Mouse (Mus musculus): ENCODE measurements at regions not wholly inside any gene's neighbourhood (a gene's known extent, or its start where the extent isn't known, plus 50 kb on each side); places are given as distances from the start of the nearest gene placed in this dataset.

DNA sequence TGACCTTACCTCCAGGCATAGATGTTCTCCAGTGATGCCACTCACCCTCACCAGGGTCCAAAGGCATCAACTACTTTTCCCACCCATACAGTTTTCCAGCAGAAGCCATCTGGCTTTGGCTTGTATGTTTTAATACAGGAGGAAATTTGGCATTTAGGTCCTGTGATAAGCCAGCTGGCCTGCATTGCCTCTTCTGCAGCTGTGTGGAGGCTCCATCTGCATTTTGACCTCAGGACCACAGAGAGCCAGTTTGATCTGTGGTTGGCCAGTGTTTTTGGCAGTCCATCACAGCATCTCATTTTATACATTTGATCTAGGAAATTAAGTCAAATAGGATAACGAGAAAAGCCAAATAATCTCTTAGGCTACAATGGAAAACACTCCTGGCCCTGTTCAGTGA is 315.1 kb upstream of the Sphkap start:
- Histone ChIP-seq H3K27ac (replicated peaks; ENCODE audit: low read depth, low read length) (no peak overlapping the region), H3K4me1 (ENCODE audit: control insufficient read depth, insufficient read depth, insufficient read length, low read length) (no peaks in the 10 kb centered on the region), H3K4me3 (ENCODE audit: insufficient read depth, low read depth, low read length) (no peak overlapping the region)

GRCm38 (mm10) chr1:83720166-83720565 is 312.2 kb upstream of the Sphkap start:
- Histone ChIP-seq H3K4me3 (ENCODE audit: insufficient read depth, low read depth, low read length) (no peak overlapping the region), H3K27ac (replicated peaks; ENCODE audit: low read depth, low read length) (no peak overlapping the region), H3K4me1 (ENCODE audit: control insufficient read depth, insufficient read depth, insufficient read length, low read length) (no peaks in the 10 kb centered on the region)

DNA sequence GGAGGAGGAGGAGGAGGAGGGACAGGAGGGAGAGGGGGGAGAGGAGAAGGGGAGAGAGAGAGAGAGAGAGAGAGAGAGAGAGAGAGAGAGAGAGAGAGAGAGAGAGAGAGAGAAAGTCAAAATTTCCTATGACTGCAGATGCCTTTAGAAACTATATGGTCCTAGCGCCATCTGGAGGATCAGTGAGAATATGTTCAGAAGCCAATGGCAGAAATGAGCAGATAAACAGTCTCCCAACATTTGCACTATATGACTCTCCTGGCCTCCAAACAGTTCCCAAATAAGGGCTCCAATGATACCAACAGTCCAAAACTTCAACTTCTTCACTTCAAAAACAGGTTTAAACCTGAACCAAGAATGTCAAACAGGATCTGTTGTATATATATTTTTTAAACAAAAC is 309.1 kb upstream of the Sphkap start:
- Histone ChIP-seq H3K4me3 (ENCODE audit: insufficient read depth, low read depth, low read length) (no peak overlapping the region), H3K27ac (replicated peaks; ENCODE audit: low read depth, low read length) (no peak overlapping the region), H3K4me1 (ENCODE audit: control insufficient read depth, insufficient read depth, insufficient read length, low read length) (no peaks in the 10 kb centered on the region)

- Histone ChIP-seq H3K4me1 (ENCODE audit: control insufficient read depth, insufficient read depth, insufficient read length, low read length) (no peaks in the 10 kb centered on the region), H3K27ac (replicated peaks; ENCODE audit: low read depth, low read length) (no peak overlapping the region), H3K4me3 (ENCODE audit: insufficient read depth, low read depth, low read length) (no peak overlapping the region)
These were observed 293.9 kb upstream of the Sphkap start for GRCm38 (mm10) chr1:83701696-83702404.

- no peak overlapping the region for H3K27ac ChIP-seq (replicated peaks; ENCODE audit: low read depth, low read length)
These were observed 289.4 kb upstream of the Sphkap start for GRCm38 (mm10) chr1:83697422-83697821.

GRCm38 (mm10) chr1:83685221-83685620 is 277.2 kb upstream of the Sphkap start:
- H3K4me3 ChIP-seq (ENCODE audit: insufficient read depth, low read depth, low read length) = no peak overlapping the region
- H3K4me1 ChIP-seq (ENCODE audit: control insufficient read depth, insufficient read depth, insufficient read length, low read length) = no peaks in the 10 kb centered on the region
- no peak overlapping the region for H3K27ac ChIP-seq (replicated peaks; ENCODE audit: low read depth, low read length)

More at GRCm38 (mm10) chr1:83697422-83697821, 289.4 kb upstream of the Sphkap start:
- Histone ChIP-seq H3K4me1 (ENCODE audit: control insufficient read depth, insufficient read depth, insufficient read length, low read length) (no peaks in the 10 kb centered on the region), H3K4me3 (ENCODE audit: insufficient read depth, low read depth, low read length) (no peak overlapping the region)

DNA sequence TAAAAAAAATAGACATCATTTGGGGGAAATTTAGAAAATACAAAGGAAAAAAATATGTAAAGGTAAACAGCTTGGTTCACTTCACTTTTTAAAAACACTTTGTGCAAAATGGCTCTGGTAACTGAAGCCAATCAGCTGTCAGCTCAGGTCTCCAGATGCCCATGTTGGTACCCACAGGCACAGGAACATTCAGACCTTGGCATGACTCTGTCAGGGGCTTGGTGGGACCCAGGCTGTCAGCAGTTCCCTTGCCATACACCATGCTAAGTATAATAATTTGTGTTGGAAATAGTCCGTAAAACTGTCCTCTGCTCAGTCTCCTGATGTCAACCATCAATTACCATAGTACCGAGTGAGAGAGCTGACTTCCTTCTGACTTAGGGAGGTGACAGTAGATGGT is 257.3 kb upstream of the Sphkap start:
- Histone ChIP-seq H3K4me3 (ENCODE audit: insufficient read depth, low read depth, low read length) (no peak overlapping the region), H3K27ac (replicated peaks; ENCODE audit: low read depth, low read length) (no peak overlapping the region), H3K4me1 (ENCODE audit: control insufficient read depth, insufficient read depth, insufficient read length, low read length) (no peaks in the 10 kb centered on the region)

DNA sequence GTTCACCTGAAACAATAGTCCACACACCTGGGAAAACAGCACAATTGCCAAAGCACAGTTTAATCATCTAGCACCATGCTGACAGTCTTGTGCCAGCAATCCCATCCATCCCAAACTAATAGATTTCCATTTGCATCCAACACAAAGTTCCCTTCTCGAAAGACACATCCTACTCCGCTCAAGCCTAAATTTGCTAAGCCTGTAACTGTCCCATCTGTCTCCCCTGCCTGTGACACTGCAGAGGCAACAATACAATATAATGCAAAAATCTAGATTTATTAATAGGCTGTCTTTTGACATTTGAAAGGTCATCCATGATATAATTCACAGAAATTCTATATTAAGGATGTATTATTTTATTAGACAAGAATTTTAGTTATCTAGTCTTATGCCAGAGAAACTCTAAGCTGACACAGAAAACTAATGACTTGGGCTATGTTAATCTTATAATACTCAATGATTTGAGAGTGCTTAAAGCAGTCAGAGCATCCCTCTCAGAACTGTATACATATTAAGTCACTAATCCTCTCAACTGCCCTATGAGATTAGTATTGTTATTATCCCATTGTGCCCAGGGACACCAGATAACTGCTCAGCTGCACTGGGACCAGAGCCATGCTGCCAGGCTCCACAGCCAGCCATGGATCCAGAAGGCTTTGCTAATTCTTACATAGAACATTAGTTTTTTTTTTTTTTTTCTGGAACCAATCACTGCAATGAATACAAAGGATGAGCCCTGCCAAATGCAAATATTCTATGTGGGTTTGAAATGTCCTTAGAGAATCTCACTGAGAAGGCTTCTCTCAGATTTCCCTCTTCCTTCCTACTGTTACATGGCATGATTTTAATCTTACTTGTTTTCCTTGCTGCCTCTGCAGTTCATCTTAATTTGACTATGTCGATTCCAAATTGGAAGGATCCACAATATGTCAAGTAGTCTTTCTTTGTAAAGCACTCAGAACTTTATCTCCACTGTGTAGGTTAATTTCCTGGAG is 254.1 kb upstream of the Sphkap start:
- Histone ChIP-seq H3K4me3 (ENCODE audit: insufficient read depth, low read depth, low read length) (no peak overlapping the region), H3K4me1 (ENCODE audit: control insufficient read depth, insufficient read depth, insufficient read length, low read length) (no peaks in the 10 kb centered on the region), H3K27ac (replicated peaks; ENCODE audit: low read depth, low read length) (no peak overlapping the region)

DNA sequence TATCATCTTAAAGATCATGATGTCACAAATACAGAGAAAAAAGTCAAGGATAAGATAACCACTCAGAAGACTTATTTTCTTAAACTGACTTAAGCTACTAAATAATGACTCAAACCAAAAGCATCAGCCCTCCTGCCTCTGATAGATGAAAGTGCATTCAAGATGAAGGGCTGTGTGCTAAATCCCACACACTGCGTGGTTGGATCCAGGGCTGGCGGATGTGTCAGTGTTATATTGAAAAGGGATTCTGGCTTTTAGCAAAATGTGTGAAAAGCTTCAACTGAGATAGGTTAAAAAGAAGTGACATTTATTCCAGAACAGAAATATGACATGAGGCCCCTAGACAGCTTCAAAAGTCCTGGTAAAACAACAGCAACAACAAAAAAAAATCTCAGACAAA is 245.7 kb upstream of the Sphkap start:
- no peak overlapping the region for H3K27ac ChIP-seq (replicated peaks; ENCODE audit: low read depth, low read length)
- no peaks in the 10 kb centered on the region for H3K4me1 ChIP-seq (ENCODE audit: control insufficient read depth, insufficient read depth, insufficient read length, low read length)
- H3K4me3 ChIP-seq (ENCODE audit: insufficient read depth, low read depth, low read length) = no peak overlapping the region

GRCm38 (mm10) chr1:83645606-83646005 is 237.6 kb upstream of the Sphkap start:
- Histone ChIP-seq H3K4me1 (ENCODE audit: control insufficient read depth, insufficient read depth, insufficient read length, low read length) (no peaks in the 10 kb centered on the region), H3K27ac (replicated peaks; ENCODE audit: low read depth, low read length) (no peak overlapping the region), H3K4me3 (ENCODE audit: insufficient read depth, low read depth, low read length) (no peak overlapping the region)

- H3K4me3 ChIP-seq (ENCODE audit: insufficient read depth, low read depth, low read length) = no peak overlapping the region
These were observed 234.7 kb upstream of the Sphkap start for GRCm38 (mm10) chr1:83642656-83643055.

DNA sequence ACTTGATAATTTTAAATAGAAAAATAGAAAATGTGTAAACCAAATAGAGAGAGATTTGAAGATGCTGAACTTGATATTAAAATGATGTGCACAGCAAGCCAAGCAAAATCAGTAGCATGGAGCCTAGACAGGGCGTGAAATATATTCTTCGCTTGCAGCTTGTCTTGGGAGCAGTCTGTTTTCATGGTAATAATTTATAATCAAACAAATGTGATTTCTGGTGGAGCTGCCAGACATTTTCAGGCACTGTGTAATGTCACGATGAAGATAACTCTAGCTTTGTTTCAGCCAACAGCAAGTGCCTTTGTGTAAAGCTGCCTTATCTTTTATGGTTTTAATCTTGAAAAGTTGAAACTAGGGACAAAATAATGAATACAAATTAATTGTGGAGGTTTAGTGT is 228.1 kb upstream of the Sphkap start:
- Histone ChIP-seq H3K27ac (replicated peaks; ENCODE audit: low read depth, low read length) (no peak overlapping the region), H3K4me3 (ENCODE audit: insufficient read depth, low read depth, low read length) (no peak overlapping the region), H3K4me1 (ENCODE audit: control insufficient read depth, insufficient read depth, insufficient read length, low read length) (no peaks in the 10 kb centered on the region)

More at GRCm38 (mm10) chr1:83642656-83643055, 234.7 kb upstream of the Sphkap start:
- Histone ChIP-seq H3K27ac (replicated peaks; ENCODE audit: low read depth, low read length) (no peak overlapping the region), H3K4me1 (ENCODE audit: control insufficient read depth, insufficient read depth, insufficient read length, low read length) (no peaks in the 10 kb centered on the region)

DNA sequence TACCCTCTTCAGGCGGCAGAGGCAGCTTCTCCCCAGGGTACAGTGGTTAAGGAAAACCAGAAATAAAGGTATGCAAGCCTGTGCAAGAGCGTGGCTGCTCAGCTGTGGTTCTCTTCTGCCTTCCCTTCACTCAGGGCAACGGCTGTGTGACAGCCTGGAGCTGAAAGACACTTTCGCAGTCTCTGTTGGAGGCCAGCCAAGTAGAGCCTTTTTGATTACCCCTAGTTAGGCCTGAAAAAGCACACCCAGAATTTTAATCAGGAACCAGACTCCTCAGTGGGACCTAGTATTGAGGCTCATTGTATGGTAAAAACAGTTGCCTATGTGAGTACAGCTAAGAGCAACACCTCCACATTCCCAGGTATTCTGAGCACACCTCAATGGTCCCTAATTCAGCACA is 223.8 kb upstream of the Sphkap start:
- Histone ChIP-seq H3K27ac (replicated peaks; ENCODE audit: low read depth, low read length) (no peak overlapping the region), H3K4me1 (ENCODE audit: control insufficient read depth, insufficient read depth, insufficient read length, low read length) (no peaks in the 10 kb centered on the region), H3K4me3 (ENCODE audit: insufficient read depth, low read depth, low read length) (no peak overlapping the region)

- no peak overlapping the region for H3K27ac ChIP-seq (replicated peaks; ENCODE audit: low read depth, low read length)
- H3K4me3 ChIP-seq (ENCODE audit: insufficient read depth, low read depth, low read length) = no peak overlapping the region
- no peaks in the 10 kb centered on the region for H3K4me1 ChIP-seq (ENCODE audit: control insufficient read depth, insufficient read depth, insufficient read length, low read length)
These were observed 223.4 kb upstream of the Sphkap start for GRCm38 (mm10) chr1:83631394-83631793.

DNA sequence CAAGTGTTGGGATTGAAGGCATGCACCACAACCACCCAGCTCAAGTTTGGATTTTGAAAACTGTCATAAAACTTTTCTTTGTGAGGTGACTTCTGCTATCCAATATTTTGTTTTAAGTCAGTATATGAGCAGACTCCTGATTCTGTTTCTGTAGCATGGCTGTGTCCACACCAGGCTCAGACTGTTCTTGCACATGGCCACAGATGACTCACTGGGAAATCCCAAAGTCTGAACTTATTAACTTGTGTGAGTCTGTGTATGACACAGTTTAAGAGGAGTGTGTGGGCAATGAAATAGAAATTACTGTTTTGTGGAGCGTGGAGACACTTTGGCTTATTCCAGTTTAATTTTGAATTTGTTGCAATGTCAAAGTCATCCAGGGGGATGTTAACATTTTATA is 179.3 kb upstream of the Sphkap start:
- no peak overlapping the region for H3K27ac ChIP-seq (replicated peaks; ENCODE audit: low read depth, low read length)
- H3K4me3 ChIP-seq (ENCODE audit: insufficient read depth, low read depth, low read length) = no peak overlapping the region
- no peaks in the 10 kb centered on the region for H3K4me1 ChIP-seq (ENCODE audit: control insufficient read depth, insufficient read depth, insufficient read length, low read length)

All from brown adipose tissue, adult 24 weeks (tissue).